Mouse (Mus musculus): ENCODE measurements at regions not wholly inside any gene's neighbourhood (a gene's known extent, or its start where the extent isn't known, plus 50 kb on each side); places are given as distances from the start of the nearest gene placed in this dataset.

DNA sequence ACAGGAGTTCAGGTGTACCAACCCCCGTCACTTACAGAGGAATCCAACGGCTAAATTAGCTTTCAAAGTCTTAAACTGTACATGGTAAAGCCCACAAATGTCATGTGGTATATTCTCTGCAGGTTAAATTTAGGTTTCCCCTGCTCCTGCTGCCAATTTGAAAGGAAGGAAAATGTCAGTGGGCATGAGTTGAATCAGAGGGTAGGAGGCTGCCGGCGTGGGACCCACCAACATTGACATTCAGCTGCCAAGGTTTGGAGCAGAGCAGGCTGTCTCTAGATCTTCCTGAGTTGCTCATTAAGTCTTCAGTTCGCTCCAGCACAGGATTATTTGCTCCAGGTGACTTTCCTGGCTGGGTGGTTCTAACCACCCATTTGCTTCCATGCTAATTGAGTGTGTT is 532.1 kb downstream of the Tmem114 start:
- peak in 1 of 2 experiments; percentile 7 for DNase-seq (ENCODE audit: low spot score in 2 of 2)

DNA sequence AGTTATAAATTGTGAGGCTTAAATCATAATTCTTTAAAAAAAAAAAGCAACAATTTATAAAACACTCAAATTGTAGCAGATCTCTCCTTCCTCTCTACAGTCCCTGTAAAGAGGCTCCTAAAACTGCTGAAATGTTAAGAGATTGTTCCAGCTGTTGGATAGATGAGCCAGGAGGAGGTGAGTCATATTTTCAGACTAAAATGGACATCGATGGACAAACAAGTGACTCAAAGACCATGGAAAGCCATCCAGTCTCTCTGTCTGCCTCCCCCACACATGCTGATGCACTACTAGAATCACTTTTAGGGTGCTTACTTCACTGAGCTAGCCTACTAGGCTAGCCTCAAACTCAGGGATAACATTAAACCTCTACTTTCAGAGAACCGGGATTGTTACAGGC is 561.5 kb downstream of the Tmem114 start:
- no peak for DNase-seq (ENCODE audit: low spot score in 2 of 2)

DNA sequence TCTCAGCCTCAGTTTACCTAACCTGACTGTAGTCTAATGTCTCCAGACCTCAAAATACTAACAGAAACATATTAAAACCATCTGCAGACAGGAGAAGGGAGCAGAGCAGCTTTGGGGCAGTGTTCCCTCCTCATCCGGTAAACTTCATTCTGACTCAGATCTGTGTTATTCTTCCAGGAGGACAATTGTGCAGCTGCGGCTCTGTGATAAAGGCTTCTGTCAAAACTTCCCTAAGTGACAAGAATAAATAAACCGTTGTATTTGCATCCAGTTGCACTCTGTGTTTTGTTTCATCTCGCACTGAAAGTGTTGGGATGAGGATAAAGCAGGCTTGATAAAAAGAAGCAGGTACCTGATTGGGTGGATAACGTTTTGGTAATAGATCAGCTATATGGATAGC is 585.8 kb downstream of the Tmem114 start:
- no peak for DNase-seq (ENCODE audit: low spot score in 2 of 2)

DNA sequence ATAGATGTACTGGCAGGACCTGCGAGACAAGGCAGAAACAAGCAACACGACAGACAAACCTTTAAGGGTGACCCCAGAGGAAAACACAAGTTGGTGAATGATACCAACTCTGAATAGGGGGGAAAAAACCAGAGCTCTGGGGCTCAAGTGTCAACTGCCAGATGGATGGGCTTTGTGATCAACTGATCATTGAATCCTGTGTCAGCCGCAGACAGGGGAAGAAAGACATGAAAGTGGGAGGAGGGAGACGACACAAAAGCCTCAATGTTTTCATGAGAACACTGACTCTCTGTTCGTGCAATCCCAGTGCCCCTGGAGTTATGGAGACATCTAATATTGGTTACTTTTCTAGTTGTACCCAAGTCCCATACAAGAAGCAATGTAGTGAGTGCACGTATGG is 593.8 kb downstream of the Tmem114 start:
- no peak for DNase-seq (ENCODE audit: low spot score in 2 of 2)

DNA sequence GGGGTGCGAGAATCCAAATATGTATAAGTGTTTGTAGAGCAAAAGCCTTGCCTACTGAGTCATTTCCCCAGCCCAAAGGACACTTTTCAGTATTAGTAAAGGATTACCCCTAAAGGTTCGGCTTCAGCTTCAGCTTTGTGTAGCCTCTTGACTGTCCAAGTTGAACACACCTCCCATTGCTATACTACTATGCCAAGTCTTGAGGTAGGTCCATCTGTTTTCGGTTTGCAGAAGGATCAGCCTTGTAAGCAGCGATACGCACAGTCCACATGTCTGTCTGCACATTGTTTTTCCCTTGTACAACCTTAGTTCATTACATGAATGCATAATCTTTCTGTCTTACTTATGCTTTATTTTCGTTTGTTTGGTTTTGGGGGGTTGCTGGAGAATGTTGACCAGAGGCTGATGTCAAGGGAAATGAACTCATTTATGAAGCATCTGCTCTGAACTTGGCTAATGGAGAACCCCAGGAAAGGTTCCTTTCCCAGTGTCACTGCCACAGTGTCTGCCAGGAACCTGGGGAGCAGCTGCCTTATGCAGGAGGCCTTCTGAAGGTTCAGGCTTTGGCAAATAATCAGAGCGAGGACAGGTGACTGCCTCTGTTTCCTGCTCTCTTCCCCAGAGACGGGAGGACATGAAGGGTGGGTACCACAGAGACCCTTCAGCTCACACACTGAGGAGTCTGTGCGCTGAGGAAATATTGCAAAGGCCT is 594.8 kb downstream of the Tmem114 start:
- DNase-seq (ENCODE audit: low spot score in 2 of 2) = no peak

DNA sequence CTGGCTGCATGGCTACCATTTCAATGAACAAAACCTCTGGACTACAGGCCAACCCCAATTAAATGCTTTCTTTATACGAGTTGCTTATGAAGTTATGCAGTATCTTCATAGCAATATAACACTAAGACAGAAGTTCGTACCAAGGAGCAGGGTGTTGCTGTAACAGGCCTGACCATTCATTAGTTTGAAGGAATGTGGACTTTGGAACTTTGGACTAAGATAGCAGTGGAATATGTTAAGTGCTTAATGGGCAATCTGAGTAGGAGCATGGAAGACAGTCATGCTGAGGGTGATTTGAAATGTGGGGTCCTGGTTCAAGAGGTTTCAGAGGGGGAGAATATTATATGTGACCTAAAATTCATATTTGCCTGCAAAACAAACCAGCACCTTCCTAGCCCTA is 623.8 kb downstream of the Tmem114 start:
- no peak for DNase-seq (ENCODE audit: low spot score in 2 of 2)

DNA sequence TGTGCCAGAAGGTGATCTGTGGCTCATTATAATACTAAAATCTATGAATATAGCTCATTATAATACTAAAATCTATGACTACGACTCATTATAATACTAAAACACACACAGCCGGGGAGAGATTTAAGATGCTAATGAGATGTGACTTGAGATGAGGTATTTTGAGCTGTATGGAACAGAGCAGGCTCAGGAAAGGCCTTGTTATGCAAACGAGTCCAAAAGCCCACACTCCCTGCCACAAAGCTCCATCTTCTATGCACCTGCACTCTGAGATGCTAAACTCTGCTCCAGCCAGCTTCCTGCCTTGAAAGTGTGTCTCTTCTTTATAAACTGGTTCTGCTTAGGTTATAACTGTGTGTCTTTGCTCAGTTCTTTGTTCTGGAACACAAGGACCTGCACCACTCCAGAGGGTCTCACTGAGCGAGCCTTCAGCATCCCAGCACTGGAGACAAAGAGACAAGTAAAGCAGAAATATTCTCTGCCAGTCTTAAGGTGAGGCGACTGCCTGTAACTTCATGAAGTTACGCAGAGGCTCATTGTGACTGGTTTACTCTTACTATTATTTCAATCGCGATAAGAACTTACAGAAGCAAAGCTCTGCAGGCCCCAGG is 627.7 kb downstream of the Tmem114 start:
- no peak for DNase-seq (ENCODE audit: low spot score in 2 of 2)

DNA sequence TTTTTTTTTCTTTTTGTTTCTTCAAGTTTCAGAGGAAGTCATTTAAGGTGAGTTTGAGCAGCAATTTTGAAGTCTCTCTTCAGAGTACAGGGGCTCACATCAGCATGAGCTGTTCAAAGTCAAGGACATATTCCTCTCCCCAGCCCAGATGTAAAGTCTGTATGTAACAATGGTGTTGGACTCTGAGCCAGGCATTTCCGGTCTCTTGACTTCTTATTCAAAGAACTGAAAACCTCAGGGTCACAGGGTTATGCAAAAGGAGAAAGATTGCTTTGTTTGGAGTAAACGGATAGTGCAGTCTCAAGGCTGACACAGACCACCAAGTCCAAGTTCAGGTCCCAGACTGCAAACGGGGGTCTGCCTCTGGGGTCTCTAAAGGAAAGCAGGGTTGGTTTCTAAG is 629.4 kb downstream of the Tmem114 start:
- no peak for DNase-seq (ENCODE audit: low spot score in 2 of 2)

DNA sequence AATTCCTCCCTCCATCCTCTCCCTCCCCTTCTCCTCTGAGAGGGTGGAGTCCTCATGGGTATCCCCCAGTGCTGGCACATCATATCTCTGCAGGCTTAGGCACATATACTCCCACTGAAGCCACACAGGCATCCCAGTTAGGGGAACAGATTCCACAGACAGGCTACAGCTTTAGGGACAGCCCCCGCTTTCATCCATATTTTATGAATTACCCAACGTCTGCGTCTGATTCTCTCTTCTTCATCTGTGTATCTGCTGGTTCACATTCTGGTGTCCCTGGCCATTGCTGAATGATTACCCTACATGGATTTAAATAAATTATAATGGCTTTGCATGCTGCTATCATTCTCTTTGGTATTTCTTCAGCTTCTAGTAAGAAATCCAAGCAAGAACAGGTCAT is 632.4 kb downstream of the Tmem114 start:
- DNase-seq (ENCODE audit: low spot score in 2 of 2) = no peak

DNA sequence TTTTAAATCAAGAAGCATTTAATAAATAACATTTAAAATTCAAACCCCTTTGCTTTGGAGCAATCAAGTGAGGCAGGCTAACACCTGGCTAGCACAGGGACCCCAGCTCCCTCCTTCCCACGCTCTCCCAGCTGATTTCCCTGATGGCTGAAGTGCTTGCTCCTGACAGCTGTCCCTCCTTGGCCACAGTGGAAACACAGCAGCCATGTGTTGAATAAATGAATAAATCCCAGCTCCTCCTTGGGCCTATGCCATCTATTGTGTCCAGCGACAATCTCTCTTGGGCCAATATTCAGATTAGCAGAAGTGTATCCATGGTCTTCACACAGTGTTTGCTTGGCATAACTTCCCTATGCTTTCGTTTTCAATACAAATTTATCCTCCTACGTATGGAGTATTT is 634.7 kb downstream of the Tmem114 start:
- no peak for DNase-seq (ENCODE audit: low spot score in 2 of 2)

DNA sequence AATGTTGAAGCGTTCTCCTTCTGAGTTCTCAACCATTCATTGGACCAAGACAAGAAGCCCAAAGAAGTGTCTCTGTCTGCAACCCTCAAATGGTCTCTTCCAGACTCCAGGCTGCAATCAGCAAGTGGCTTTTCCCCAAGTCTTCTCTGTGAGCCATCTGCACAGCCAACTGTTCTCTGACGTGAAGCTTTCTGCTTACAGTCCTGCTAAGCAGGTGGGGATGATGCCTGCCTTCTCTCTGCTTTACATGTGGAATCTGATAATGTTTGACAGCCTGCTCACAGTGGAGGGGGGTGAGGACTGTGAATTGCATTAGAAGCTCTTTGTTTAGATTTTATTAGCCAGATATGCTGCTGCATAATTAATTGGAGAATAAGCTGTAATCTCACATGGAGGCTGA is 636.7 kb downstream of the Tmem114 start:
- peak; percentile 22 to 27 for DNase-seq (ENCODE audit: low spot score in 2 of 2)

DNA sequence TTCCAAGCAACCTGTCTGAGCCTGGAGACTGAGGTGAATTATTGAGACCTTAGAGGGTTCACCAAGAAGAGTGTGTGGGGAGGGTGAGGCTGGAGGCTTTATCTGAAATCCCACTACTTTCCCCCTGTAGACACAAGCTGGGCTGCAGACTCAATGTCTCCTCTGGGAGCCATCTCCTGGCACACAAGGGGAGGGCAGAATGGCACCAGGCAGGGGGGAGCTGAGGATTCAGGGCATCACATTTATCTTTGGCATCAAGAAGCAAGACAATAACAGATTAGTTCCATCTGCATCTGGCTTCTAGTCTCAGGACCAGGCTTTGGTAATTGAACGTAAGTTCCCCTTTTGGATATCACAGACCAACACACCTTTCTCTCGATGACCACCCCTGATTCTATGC is 643.4 kb downstream of the Tmem114 start:
- no peak for DNase-seq (ENCODE audit: low spot score in 2 of 2)

DNA sequence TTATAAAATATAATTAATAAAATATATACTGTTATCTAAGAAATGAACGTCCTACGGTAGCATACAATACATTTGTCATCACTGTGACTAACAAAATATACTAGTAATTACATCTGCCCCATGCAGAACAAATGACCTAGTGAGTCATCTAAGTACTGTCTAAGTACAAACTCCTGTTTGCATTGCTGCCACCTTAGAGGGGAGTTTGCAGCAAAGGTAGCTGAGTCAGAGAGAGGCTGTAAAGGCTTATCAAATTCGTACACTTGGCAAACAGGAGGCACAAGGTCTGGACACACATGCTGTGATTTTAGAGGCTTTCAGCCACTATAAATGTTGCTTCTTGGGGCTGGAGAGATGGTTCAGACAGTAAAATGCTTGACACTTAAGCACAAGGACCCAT is 649.3 kb downstream of the Tmem114 start:
- DNase-seq (ENCODE audit: low spot score in 2 of 2) = no peak

DNA sequence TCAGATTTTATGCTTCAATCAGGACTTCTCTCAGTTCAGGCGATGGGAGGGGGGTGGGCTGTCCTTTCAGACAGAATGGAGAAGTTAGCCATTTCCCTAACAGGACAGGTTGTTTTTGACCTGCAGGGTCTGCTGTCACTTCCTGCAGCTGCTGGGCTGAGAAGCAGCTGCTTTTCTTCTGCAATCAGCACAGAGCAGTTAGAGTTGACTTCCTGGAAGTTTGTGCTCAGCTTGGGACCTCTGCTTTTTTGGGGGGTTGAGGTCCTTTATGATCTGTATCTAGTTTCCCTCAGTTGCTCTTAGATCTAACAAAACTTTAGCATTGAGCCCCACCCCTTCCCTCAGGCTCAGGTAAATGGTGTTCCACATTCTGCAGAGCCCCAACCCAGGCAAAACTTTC is 656.5 kb downstream of the Tmem114 start:
- DNase-seq (ENCODE audit: low spot score in 2 of 2) = no peak

DNA sequence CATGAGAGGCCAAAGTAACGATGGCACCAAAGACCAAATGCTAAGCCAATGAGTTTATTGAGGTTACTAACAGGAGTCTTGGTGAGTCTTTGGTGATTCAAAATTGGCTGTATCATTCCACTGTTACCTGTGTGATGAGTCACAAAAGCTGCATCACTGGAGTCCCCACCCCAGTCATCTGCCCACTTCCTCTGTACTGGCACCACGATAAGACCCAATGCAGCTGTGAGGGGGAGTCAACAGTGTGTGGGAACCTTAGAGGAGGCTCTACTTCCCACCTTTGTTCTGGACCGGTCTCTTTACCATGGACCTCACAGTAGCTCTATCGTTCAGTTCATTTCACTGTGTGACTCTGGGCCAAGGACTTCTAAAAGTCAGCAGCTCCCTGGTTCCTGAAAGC is 657.2 kb downstream of the Tmem114 start:
- DNase-seq (ENCODE audit: low spot score in 2 of 2) = no peak

DNA sequence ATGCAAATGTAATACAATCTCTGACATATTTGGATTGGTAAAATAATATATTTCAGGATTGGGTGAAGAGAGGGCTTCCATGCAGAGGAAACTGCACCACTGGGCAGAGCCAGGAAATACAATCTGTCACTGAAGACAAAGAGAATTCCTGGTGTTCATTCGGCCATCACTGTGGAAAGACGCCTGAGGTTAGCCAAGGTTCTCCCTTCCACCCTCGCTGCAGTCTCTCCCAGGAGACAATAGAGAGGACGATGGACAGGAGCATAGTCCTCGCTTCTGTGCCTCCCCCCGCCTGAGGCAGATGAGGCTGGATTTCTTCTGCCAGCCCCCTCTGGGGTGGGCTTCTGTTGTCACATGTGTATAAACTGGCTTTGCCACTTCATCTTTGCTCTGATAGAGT is 660.6 kb downstream of the Tmem114 start:
- DNase-seq (ENCODE audit: low spot score in 2 of 2) = no peak

DNA sequence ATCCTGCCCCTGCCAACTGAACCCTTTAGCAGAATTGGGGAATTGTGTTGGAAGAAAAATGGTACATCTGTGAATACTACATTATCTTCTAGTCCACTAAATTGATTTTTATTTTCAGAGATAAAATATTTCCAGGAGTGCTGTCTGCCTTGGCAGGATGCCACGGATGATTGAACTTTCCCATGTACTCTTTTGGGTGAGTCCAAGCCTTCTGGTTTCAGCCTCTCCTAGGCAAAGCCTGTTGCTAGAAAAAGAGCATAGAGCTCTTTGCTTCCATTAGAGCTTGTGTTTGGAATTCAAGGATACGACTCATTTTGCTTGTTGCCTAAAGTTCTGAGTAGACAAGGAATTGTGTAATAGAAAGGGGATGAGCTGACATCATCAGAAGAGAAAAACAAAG is 696.8 kb downstream of the Tmem114 start:
- no peak for DNase-seq (ENCODE audit: low spot score in 2 of 2)

DNA sequence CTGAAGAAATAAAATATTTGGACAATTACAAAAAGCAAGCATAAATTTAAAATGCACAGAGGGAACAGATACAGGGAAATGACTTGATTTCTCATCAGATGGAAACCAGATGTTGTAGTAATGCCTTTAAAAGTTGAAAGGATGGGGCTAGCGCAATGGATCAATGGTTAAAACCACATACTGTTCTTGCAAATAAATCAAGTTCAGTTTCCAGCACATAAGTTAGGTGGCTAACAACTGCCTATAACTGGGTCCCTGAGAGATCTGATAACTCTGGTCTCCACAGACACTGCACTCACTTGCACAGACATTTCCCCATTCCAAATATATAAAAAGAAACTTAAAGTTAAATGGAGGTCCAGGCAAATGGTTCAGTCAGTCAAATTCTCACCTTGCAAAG is 699.7 kb downstream of the Tmem114 start:
- no peak for DNase-seq (ENCODE audit: low spot score in 2 of 2)

DNA sequence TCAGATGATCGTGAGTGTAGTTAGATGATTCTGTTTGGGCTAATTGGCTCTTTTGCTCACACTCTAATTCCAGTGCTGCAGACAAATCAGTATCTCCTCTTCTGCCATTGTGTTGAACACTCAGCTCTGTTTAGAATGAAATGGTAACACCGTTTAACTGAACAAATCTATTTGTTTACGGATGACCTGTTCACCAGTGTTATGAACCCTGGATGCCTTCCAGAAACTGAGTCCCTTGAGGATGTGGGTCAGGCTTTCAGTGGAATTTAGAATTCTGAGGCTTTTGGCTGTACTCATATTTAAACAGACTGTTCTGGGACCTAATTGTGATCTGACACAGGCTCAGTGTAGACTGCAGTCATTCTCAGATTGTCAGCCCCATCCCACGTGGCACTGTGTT is 723.5 kb downstream of the Tmem114 start:
- DNase-seq (ENCODE audit: low spot score in 2 of 2) = no peak

DNA sequence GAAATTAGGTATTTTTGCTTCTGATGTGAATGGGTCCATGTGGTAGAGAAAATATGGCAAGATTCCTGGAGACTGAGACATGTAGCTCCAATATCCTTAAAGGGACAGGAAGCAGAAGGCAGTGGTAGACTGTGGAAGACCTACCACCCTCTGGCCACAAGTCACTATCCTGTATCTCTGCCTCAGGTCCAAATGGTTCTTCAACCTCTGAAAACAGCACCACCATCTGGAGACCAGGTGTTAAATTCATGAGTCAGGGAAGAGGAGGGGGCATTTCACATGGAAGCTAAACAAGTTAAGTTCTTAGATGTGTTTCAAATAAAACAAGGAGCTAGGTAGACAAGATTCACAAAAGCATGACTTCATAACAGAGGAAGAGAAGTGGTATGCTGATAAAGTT is 739.5 kb downstream of the Tmem114 start:
- DNase-seq (ENCODE audit: low spot score in 2 of 2) = no peak

DNA sequence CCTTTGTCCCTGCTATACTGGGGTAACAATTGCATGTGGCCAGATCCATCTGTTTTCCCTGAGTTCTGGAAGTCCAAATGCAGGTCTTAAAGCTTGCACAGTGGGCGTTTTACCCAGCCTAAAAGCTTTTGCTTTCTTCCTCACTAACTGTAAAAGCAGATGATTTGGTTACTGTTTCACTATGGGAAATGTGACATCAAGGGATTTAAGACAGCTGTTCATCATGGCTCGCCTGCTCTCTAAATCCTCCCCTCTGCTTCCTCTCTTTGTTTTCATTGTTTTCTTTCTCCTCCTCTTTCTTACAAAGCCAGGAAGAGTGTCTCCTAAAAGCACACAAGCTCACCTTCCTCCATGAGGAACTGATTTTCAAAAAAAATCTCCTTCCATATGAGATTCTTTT is 758.8 kb downstream of the Tmem114 start:
- DNase-seq (ENCODE audit: low spot score in 2 of 2) = no peak

DNA sequence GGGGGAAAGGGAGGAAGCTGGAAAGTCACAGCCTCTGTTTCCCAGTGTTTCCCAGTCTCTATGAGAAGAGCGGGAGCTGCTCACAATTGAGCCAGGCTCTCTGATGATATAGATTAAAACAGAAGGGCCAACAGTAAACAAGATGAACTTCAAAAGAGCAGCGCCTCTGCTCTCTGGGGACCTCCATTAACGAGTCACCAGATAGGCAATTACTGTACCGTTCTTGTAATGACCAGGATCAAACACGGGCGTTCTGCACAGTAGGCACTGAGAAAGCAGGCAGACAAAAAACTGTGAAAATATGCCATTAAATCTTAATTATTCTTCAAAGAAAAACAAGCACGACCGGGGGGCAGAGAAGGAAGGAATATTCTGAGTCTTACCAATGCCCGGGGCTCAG is 766.8 kb downstream of the Tmem114 start:
- no peak for DNase-seq (ENCODE audit: low spot score in 2 of 2)

DNA sequence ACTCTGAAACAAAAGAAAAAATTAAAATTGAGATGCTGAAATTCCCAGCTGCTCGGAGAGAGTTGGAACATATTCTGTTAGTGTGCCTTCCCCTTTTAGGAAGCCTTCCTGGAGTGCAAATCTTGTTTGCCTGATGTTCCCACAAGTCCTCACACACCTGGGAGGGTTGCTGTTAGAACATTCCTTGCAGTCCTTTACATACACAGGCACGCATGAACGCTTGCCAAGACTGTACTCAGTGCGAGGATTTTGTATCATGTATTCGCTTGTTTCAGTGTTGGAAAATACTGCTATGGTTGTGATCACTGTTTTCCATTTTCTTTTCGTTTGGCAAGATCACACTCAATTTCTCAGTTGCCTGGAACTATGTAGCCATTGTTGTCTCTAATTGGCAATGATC is 770.5 kb downstream of the Tmem114 start:
- no peak for DNase-seq (ENCODE audit: low spot score in 2 of 2)

DNA sequence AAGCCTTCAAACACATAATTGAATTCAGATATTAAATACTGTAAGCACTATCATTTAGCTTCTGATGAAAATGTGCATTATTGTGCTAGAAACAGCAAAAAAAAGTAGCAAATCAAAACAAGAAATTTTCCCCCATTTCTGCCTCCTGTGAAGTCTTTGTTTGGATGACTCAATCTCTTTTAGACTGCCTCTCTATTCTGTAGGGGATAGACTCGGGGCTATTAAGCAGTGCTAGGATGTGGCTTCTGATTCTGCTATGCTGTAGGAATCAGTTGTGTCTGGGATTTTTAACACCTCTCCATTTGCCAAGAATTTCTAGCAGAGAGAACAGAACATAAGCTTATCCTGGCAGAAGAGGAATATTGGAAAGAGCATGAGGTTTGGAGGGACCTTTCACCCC is 775.2 kb downstream of the Tmem114 start:
- DNase-seq (ENCODE audit: low spot score in 2 of 2) = no peak
